Mouse (Mus musculus) neural tube, embryonic 13.5 days (tissue): ENCODE results near the gene Utp15. TPM values are rescaled to one million over a fixed set of nuclear protein-coding genes. Genes with fewer than 3 reads are reported as not detected.

ENCODE experiments used
- ATAC-seq: fragments of 200-750 bp; cut with Nextera tagmentation; 2 replicates; pipeline ENCODE4 v1.8.0; 2017; ENCODE audit warnings: low read depth, mild to moderate bottlenecking, moderate TSS enrichment, moderate library complexity
- H3K27ac ChIP-seq: fragments of 300-500 bp; sonication (generic); replicated peaks from 2 replicates; pipeline ENCODE4 v1.5.1; 2015; ENCODE audit warnings: moderate library complexity, mild to moderate bottlenecking, inconsistent platforms
- H3K27me3 ChIP-seq: fragments of 300-500 bp; sonication (generic); 2 replicates; pipeline ENCODE4 v1.6.1; 2015; ENCODE audit warnings: mild to moderate bottlenecking, inconsistent platforms
- H3K36me3 ChIP-seq: fragments of 300-500 bp; sonication (generic); 2 replicates; pipeline ENCODE4 v1.6.1; 2015; ENCODE audit warnings: mild to moderate bottlenecking, inconsistent platforms
- H3K4me1 ChIP-seq: fragments of 300-500 bp; sonication (generic); replicated peaks from 2 replicates; pipeline ENCODE4 v1.6.1; 2015; ENCODE audit warnings: inconsistent platforms
- H3K4me2 ChIP-seq: fragments of 300-500 bp; sonication (generic); 2 replicates; pipeline ENCODE4 v1.6.1; 2015; ENCODE audit warnings: inconsistent platforms, mild to moderate bottlenecking, moderate library complexity
- H3K4me3 ChIP-seq: fragments of 300-500 bp; sonication (generic); 2 replicates; pipeline ENCODE4 v1.5.1; 2015; ENCODE audit warnings: mild to moderate bottlenecking, inconsistent platforms
- H3K9ac ChIP-seq: fragments of 300-500 bp; sonication (generic); 2 replicates; pipeline ENCODE4 v1.6.1; 2015; ENCODE audit warnings: moderate library complexity, mild to moderate bottlenecking, inconsistent platforms
- H3K9me3 ChIP-seq: fragments of 300-500 bp; sonication (generic); 2 replicates; pipeline ENCODE4 v1.6.1; 2016; ENCODE audit warnings: inconsistent platforms
- WGBS: fragments of 180-500 bp; shearing (Covaris S2); methylation state at CpG from one replicate; pipeline ENCODE4 v1.1.7; 2015; 5-methylcytosine and 5-hydroxymethylcytosine counted together
- polyA plus RNA-seq: library from polyadenylated mRNA; unstranded; fragments of >200 nt; fragmentation: Nextera tagmentation; extraction: Ambion mirVana; gene quantifications from 2 replicates; pipeline ENCODE4 v1.2.1, GENCODE M21; 2015

Gene Utp15
- polyA plus RNA-seq, 1 experiment from 2014 or later: 25.4 TPM

- H3K4me2 ChIP-seq: no peak overlapping the region
- H3K9ac ChIP-seq: no peak overlapping the region
- no peak overlapping the region for H3K27ac ChIP-seq
- no peaks in the 10 kb centered on the region for H3K36me3 ChIP-seq
- H3K4me1 ChIP-seq: no peaks in the 10 kb centered on the region
- H3K27me3 ChIP-seq: no peaks in the 10 kb centered on the region
- WGBS: 41% methylated on average over 2 of the region's 2 CpGs
- ATAC-seq: no peak
- H3K4me3 ChIP-seq: no peak overlapping the region
- no peaks in the 10 kb centered on the region for H3K9me3 ChIP-seq
Measured at GRCm38 (mm10) chr13:98290719-98291118, 27.9 kb upstream of the Utp15 start.

- no peak for ATAC-seq
- 80% methylated on average over 12 of the region's 12 CpGs for WGBS
- Histone ChIP-seq H3K4me1 (no peaks in the 10 kb centered on the region), H3K4me3 (no peak overlapping the region), H3K27me3 (no peaks in the 10 kb centered on the region), H3K4me2 (no peak overlapping the region), H3K27ac (no peak overlapping the region), H3K9ac (no peak overlapping the region), H3K36me3 (peaks cover 2% of the 10 kb centered on the region; the same call in 1 of the 2 replicates), H3K9me3 (no peaks in the 10 kb centered on the region)
Measured at GRCm38 (mm10) chr13:98280990-98281650, 18.3 kb upstream of the Utp15 start.

- no peaks in the 10 kb centered on the region for H3K4me1 ChIP-seq
- no peak within 1 kb of the TSS for H3K4me2 ChIP-seq
- H3K27ac ChIP-seq: no peak within 1 kb of the TSS
- no peaks in the 10 kb centered on the region for H3K27me3 ChIP-seq
- 89% methylated on average over 5 of the region's 5 CpGs for WGBS
- no peak within 1 kb of the TSS for H3K9ac ChIP-seq
- no peak for ATAC-seq
- H3K36me3 ChIP-seq: peaks cover 17% of the 10 kb centered on the region
- no peaks in the 10 kb centered on the region for H3K9me3 ChIP-seq
- H3K4me3 ChIP-seq: no peak within 1 kb of the TSS
Measured at GRCm38 (mm10) chr13:98279686-98280085, 16.8 kb upstream of the Utp15 start, which contains the start of gene Gm21976. TSS of gene Gm21976 (plus strand) at chr13:98279887.

DNA sequence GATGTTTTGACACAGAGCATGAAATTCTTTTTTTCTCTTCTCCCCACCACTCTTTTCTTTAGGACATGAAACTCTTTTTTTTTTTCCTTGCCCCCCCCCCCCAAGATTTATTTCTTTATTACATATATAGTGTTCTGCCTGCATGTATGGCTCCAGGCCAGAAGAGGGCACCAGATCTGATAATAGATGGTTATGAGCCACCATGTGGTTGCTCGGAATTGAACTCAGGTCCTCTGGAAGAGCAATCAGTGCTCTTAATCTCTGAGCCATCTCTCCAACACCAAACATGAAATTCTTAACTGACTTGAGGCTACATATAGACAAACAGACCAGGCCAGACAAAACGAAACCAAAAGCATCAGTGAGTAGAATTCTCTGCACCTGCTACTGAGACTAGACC, 14.7 kb upstream of the Utp15 start:
- no peaks in the 10 kb centered on the region for H3K9me3 ChIP-seq

DNA sequence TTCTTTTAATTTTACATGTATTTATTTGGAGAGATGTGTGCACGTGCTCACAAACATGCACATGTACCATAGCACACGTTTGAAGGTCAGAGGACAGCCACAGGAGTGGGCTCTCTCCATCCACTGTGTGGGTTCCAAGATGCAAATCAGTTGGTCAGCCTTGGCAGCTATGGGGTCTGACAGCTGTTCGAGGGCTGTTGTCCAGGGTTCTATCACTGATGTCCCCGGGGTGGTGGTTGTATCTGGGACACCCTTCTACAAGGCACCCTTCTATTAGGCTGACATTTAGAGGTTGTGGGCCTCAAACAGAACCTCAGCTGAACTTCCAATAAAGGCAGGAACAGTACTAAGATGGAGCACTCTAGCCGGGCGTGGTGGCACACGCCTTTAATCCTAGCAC, 13.4 kb upstream of the Utp15 start:
- H3K9me3 ChIP-seq: no peaks in the 10 kb centered on the region
- H3K27me3 ChIP-seq: no peaks in the 10 kb centered on the region
- WGBS: 90% methylated on average over 7 of the region's 7 CpGs
- H3K4me3 ChIP-seq: no peak overlapping the region
- peaks cover 46% of the 10 kb centered on the region for H3K36me3 ChIP-seq
- no peak overlapping the region for H3K27ac ChIP-seq
- H3K4me2 ChIP-seq: no peak overlapping the region
- ATAC-seq: no peak
- no peaks in the 10 kb centered on the region for H3K4me1 ChIP-seq
- H3K9ac ChIP-seq: no peak overlapping the region

More for the DNA sequence above, 14.7 kb upstream of the Utp15 start:
- Histone ChIP-seq H3K4me2 (no peak overlapping the region), H3K9ac (no peak overlapping the region), H3K36me3 (peaks cover 34% of the 10 kb centered on the region), H3K27ac (no peak overlapping the region), H3K4me1 (no peaks in the 10 kb centered on the region), H3K27me3 (no peaks in the 10 kb centered on the region), H3K4me3 (no peak overlapping the region)
- WGBS: 83% methylated on average over 2 of the region's 2 CpGs
- no peak for ATAC-seq

DNA sequence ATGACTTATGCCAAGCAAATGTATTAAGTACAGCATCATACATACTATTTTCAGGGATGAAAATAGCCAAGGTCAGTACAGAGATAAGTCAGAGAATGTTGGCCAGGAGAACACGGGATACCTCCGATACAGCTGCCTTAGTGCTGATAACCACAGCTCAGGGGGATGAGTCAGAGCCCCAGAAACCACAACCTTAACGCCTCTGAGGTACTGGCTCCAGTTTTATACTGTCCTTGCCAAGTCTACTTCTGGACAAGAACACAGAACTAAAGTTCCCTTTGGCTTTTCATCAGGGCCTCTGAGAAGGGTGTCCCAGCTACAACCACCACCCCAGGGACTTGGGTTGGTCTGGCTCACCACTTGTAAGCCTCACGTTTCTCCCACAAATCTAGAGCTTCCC, 12.8 kb upstream of the Utp15 start:
- H3K36me3 ChIP-seq: peaks cover 52% of the 10 kb centered on the region
- H3K4me1 ChIP-seq: no peaks in the 10 kb centered on the region
- no peak overlapping the region for H3K4me3 ChIP-seq
- no peak for ATAC-seq
- no peak overlapping the region for H3K4me2 ChIP-seq
- no peaks in the 10 kb centered on the region for H3K27me3 ChIP-seq
- H3K9ac ChIP-seq: no peak overlapping the region
- no peaks in the 10 kb centered on the region for H3K9me3 ChIP-seq
- no peak overlapping the region for H3K27ac ChIP-seq
- 90% methylated on average over 4 of the region's 4 CpGs for WGBS

DNA sequence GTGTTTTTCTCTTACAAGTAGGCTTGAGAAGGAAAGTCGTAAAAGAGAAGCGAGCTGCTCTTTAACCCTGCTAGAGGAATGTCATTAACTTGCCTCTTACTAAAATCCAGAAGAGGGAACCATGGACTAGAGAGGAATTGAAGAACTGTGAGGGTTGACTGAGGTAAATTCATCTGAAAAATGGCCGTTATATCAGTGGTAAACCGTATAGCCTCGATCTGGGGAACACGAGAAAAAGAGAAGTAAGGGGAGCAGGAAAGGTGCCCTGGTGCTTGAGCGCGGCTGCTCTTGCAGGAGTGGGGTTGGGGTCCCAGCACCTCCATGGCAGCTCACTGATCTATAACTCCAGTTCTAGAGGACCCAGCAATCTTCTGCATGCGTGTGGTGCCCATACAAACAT, 11.2 kb upstream of the Utp15 start:
- no peak overlapping the region for H3K27ac ChIP-seq
- no peaks in the 10 kb centered on the region for H3K4me1 ChIP-seq
- no peak overlapping the region for H3K4me3 ChIP-seq
- H3K9ac ChIP-seq: no peak overlapping the region
- H3K27me3 ChIP-seq: no peaks in the 10 kb centered on the region
- WGBS: 92% methylated on average over 9 of the region's 9 CpGs
- H3K4me2 ChIP-seq: no peak overlapping the region
- ATAC-seq: no peak
- no peaks in the 10 kb centered on the region for H3K9me3 ChIP-seq
- peaks cover 62% of the 10 kb centered on the region for H3K36me3 ChIP-seq

DNA sequence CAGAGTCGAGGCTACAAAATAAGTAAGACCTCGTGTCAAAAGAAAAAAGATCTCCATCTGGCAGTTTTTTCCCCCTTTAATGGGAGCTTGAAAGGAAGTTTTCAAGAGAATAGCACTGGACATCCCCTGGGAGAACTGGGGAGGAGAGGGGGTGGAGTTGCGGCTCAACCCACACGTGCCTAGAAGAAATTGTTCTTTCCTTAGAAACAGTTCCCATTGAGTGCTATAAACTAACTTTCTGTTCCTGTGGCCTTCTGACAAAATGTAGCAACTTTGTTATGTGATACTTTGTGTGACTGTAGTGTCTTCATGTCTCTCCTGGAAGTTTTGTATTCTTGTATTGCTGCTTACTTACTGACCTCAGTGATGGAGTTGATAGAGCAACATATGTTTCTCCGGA, 1.3 kb upstream of the Utp15 start:
- H3K4me3 ChIP-seq: peak overlapping the region; percentile 80
- H3K27ac ChIP-seq: 0 out of 2 replicates have a peak overlapping the region, but pooled peaks have one; percentile 93
- H3K36me3 ChIP-seq: peaks cover 29% of the 10 kb centered on the region
- 19% methylated on average over 5 of the region's 5 CpGs for WGBS
- H3K27me3 ChIP-seq: no peaks in the 10 kb centered on the region
- H3K9me3 ChIP-seq: no peaks in the 10 kb centered on the region
- H3K9ac ChIP-seq: peak overlapping the region; percentile 89
- H3K4me2 ChIP-seq: peak overlapping the region; percentile 59
- ATAC-seq: no peak
- H3K4me1 ChIP-seq: peaks cover 29% of the 10 kb centered on the region

GRCm38 (mm10) chr13:98263458-98263987, 682 bp upstream of the Utp15 start:
- Histone ChIP-seq H3K27me3 (no peaks in the 10 kb centered on the region), H3K4me3 (peak overlapping the region; percentile 80), H3K4me2 (peak overlapping the region; percentile 59), H3K9me3 (no peaks in the 10 kb centered on the region), H3K36me3 (peaks cover 27% of the 10 kb centered on the region), H3K9ac (peak overlapping the region; percentile 89), H3K27ac (peak overlapping the region; percentile 93), H3K4me1 (peaks cover 29% of the 10 kb centered on the region)
- under 1% methylated on average over 16 of the region's 16 CpGs for WGBS
- peak; percentile 70 for ATAC-seq

DNA sequence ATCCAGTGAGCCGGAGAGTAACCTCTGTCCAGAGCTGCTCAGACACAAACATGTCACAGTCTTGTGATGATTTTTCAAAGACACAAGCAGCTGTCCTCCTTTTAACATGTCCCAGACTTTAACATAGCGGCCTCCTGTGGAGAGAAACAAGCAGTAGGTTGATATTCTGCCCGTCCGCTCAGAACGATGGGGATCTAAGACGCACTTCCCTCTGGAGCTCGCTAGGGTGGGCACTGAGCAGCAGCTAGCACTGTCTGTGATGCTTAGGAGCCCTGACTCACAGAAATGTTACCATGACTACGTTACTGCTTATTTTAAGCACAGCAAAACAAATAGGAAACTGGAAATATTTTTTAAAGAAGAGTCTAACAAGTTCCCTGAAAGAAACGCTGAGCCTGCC, 7.9 kb downstream of the Utp15 start:
- no peak for ATAC-seq
- Histone ChIP-seq H3K27me3 (no peaks in the 10 kb centered on the region), H3K9me3 (no peaks in the 10 kb centered on the region)

GRCm38 (mm10) chr13:98249594-98249993, 13.2 kb downstream of the Utp15 start:
- Histone ChIP-seq H3K27me3 (no peaks in the 10 kb centered on the region), H3K9ac (no peak overlapping the region), H3K4me1 (peaks cover 1% of the 10 kb centered on the region; the same call in 1 of the 2 replicates), H3K36me3 (peaks cover 69% of the 10 kb centered on the region), H3K27ac (no peak overlapping the region), H3K9me3 (no peaks in the 10 kb centered on the region), H3K4me3 (no peak overlapping the region), H3K4me2 (no peak overlapping the region)
- no peak for ATAC-seq
- WGBS: 86% methylated on average over 10 of the region's 10 CpGs

More for the DNA sequence above, 7.9 kb downstream of the Utp15 start:
- H3K27ac ChIP-seq: no peak overlapping the region
- H3K36me3 ChIP-seq: peaks cover 85% of the 10 kb centered on the region
- WGBS: 78% methylated on average over 9 of the region's 9 CpGs
- no peaks in the 10 kb centered on the region for H3K4me1 ChIP-seq
- no peak overlapping the region for H3K9ac ChIP-seq
- no peak overlapping the region for H3K4me2 ChIP-seq
- no peak overlapping the region for H3K4me3 ChIP-seq

DNA sequence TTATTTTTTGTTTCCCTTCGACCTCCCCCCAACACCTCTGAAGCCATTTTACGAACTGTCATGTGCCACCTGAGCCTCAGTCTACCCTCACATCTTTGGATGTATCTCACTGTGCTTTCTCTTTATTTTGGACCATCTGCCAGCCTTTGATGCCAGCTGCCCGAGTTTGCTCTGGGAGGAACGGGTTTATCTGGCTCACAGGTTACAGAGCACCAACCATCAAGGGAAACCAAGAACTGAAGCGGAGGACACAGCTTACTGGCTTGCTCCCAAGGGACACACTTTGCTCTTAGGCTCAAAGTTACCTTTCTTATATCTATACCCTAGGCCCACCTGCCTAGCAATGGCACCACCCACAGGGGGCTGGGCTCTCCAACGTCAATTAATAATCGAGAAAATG, 17.5 kb downstream of the Utp15 start:
- no peak overlapping the region for H3K9ac ChIP-seq
- H3K27me3 ChIP-seq: no peaks in the 10 kb centered on the region
- peaks cover 31% of the 10 kb centered on the region for H3K36me3 ChIP-seq
- H3K4me3 ChIP-seq: no peak overlapping the region
- H3K9me3 ChIP-seq: no peaks in the 10 kb centered on the region
- no peak overlapping the region for H3K4me2 ChIP-seq
- no peak for ATAC-seq
- WGBS: 54% methylated on average over 7 of the region's 7 CpGs
- peaks cover 5% of the 10 kb centered on the region; the same call in 1 of the 2 replicates for H3K4me1 ChIP-seq
- H3K27ac ChIP-seq: no peak overlapping the region
